Mouse (Mus musculus) kidney, adult 2 months (tissue): Measurements from ENCODE around the gene Spdl1.

ENCODE experiments used
- CTCF ChIP-seq: fragments of 200-500 bp; conservative IDR thresholded peaks from 2 replicates; pipeline ENCODE4 v1.5.1; 2011; ENCODE audit warnings: low read depth, mild to moderate bottlenecking, control low read depth, low read length, moderate library complexity, mixed read lengths; ENCODE audit not compliant: insufficient read depth, insufficient read length
- POLR2A ChIP-seq: fragments of 200-500 bp; IDR thresholded peaks from one replicate; pipeline ENCODE4 v1.6.1; 2011; ENCODE audit warnings: low read depth, low read length, control low read depth

DNA sequence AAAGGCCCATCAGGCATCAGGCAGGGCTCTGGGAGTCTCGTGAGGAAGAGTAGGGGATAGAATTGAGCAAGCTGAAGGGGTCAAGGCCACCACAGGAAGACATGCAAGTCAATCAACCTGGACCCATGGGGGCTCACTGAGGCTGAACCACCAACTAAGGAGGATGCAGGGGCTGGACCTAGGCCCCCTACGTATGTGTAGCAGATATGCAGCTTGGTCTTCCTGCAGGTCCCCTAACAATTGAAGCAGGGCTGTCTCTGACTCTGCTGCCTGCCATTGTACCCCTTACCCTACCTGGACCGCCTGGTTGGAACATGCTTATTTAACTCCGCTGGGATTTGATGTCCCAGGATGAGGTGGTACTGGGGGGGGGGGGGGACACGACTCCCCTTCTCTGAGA is 763 bp downstream of the Spdl1 start:
- TF ChIP-seq CTCF (no peak), POLR2A (no peak)
